Mouse (Mus musculus): ENCODE measurements around the gene Renbp. TPM values are rescaled to one million over a fixed set of nuclear protein-coding genes. Genes with fewer than 3 reads are reported as not detected.
A peak's percentile ranks its signal among the peaks of the same experiment; 100 is the strongest.

Gene Renbp
- 13.7 and 16.1 TPM in 2 replicates for polyA plus RNA-seq (2012; rRNA removed)

DNA sequence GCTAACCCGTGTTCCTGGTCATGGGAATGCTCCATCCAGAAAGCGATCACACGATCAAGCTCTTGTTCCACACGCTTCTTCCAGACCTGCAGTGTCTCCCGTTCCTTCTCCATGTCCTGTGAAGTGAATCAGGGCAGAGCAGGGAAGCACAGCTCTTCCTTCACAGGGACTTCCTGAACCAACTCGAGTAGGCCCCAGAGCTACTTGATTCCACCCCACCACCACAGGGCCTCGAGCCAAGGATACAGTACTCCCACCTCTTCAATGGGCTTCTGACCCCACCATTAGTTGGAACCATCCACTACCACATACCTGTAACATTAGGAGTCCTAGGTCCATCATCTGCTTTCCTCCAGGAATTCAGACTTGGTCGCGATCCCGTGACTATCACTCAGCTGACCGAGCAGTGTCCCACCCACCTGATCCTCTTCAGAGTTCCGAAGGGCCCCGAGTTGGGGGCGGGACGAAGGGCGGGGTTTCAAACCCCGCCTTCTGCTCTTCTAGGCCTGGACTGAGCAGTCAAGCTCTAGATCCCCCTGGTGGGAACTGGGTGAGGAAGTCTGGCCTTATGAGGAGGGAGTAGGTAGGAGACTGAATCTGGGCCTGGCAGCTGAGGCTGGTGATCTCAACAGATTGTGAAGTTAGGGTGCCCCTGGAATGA is at the start of gene Renbp:
Renbp (minus strand) TSS at position 449 of the 661 bp plus-strand sequence.
- H3K27me3 ChIP-seq (ENCODE audit: control insufficient read depth, insufficient read depth, low read length) = no peaks in the 10 kb centered on the region
- no peak within 1 kb of the TSS for H3K27ac ChIP-seq (ENCODE audit: control insufficient read depth, insufficient read depth, low read length)
- no peaks in the 10 kb centered on the region for H3K36me3 ChIP-seq (ENCODE audit: control insufficient read depth, insufficient read depth, low read length)
- peaks cover 8% of the 10 kb centered on the region for H3K4me1 ChIP-seq (replicated peaks; ENCODE audit: control insufficient read depth, insufficient read depth, low read length)
- peak; percentile 45 for DNase-seq
- WGBS = 29% methylated on average over 17 of the region's 17 CpGs
- peak within 1 kb of the TSS; percentile 40; the same call in 1 of the 2 replicates for H3K4me3 ChIP-seq (ENCODE audit: control insufficient read depth, insufficient read depth, low read length)
- TF ChIP-seq CTCF (IDR thresholded peaks at IDR 0.05; ENCODE audit: borderline replicate concordance, control insufficient read depth, extremely low read depth, insufficient read depth, low read length, poor library complexity) = no peak

DNA sequence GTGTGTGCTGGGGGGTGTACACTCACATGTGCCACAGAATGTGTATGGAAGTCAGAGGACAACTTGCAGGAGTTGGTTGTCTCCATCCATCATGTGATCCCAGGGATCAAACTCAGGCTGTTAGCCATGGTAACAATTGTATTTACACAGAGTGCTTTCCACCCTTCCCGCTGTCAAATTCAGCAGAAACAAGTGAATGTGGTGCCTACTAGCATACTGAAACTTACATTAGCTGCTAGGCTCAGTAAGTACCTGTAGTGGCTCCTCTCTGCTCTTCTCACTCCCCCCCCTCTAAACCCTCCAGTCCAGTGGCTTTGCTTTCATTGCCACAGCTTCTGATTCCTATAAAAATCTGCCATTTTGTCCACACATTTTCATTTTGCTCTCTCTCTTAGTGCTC is 47.1 kb upstream of the Renbp start:
- 100% methylated on average over 1 of the region's 1 CpGs for WGBS
- Histone ChIP-seq H3K27me3 (ENCODE audit: control insufficient read depth, insufficient read depth, low read length) (no peaks in the 10 kb centered on the region), H3K36me3 (ENCODE audit: control insufficient read depth, insufficient read depth, low read length) (no peaks in the 10 kb centered on the region), H3K4me3 (ENCODE audit: control insufficient read depth, insufficient read depth, low read length) (no peak overlapping the region), H3K27ac (ENCODE audit: control insufficient read depth, insufficient read depth, low read length) (no peak overlapping the region), H3K4me1 (replicated peaks; ENCODE audit: control insufficient read depth, insufficient read depth, low read length) (no peaks in the 10 kb centered on the region)
- DNase-seq = no peak
- TF ChIP-seq POLR2A (IDR thresholded peaks at IDR 0.05; ENCODE audit: control insufficient read depth, extremely low read depth, insufficient read depth, low read length, poor library complexity) = no peak

GRCm38 (mm10) chrX:73976283-73976682 is 45.6 kb upstream of the Renbp start:
- no peak for DNase-seq
- 93% methylated on average over 2 of the region's 2 CpGs for WGBS
- H3K36me3 ChIP-seq (ENCODE audit: control insufficient read depth, insufficient read depth, low read length) = no peaks in the 10 kb centered on the region
- no peak overlapping the region for H3K4me3 ChIP-seq (ENCODE audit: control insufficient read depth, insufficient read depth, low read length)
- H3K27me3 ChIP-seq (ENCODE audit: control insufficient read depth, insufficient read depth, low read length) = no peaks in the 10 kb centered on the region
- no peak overlapping the region for H3K27ac ChIP-seq (ENCODE audit: control insufficient read depth, insufficient read depth, low read length)
- no peaks in the 10 kb centered on the region for H3K4me1 ChIP-seq (replicated peaks; ENCODE audit: control insufficient read depth, insufficient read depth, low read length)
- TF ChIP-seq CTCF (IDR thresholded peaks at IDR 0.05; ENCODE audit: borderline replicate concordance, control insufficient read depth, extremely low read depth, insufficient read depth, low read length, poor library complexity) (no peak), POLR2A (IDR thresholded peaks at IDR 0.05; ENCODE audit: control insufficient read depth, extremely low read depth, insufficient read depth, low read length, poor library complexity) (no peak)

GRCm38 (mm10) chrX:73972774-73973173 is 42.1 kb upstream of the Renbp start:
- no peak for DNase-seq
- H3K36me3 ChIP-seq (ENCODE audit: control insufficient read depth, insufficient read depth, low read length) = no peaks in the 10 kb centered on the region
- H3K27ac ChIP-seq (ENCODE audit: control insufficient read depth, insufficient read depth, low read length) = no peak overlapping the region
- no peaks in the 10 kb centered on the region for H3K27me3 ChIP-seq (ENCODE audit: control insufficient read depth, insufficient read depth, low read length)
- TF ChIP-seq CTCF (IDR thresholded peaks at IDR 0.05; ENCODE audit: borderline replicate concordance, control insufficient read depth, extremely low read depth, insufficient read depth, low read length, poor library complexity) = no peak
- no peak for TF ChIP-seq POLR2A (IDR thresholded peaks at IDR 0.05; ENCODE audit: control insufficient read depth, extremely low read depth, insufficient read depth, low read length, poor library complexity)
- H3K4me1 ChIP-seq (replicated peaks; ENCODE audit: control insufficient read depth, insufficient read depth, low read length) = no peaks in the 10 kb centered on the region
- WGBS = 78% methylated on average over 4 of the region's 4 CpGs
- H3K4me3 ChIP-seq (ENCODE audit: control insufficient read depth, insufficient read depth, low read length) = no peak overlapping the region

- Histone ChIP-seq H3K27me3 (ENCODE audit: control insufficient read depth, insufficient read depth, low read length) (no peaks in the 10 kb centered on the region), H3K4me1 (replicated peaks; ENCODE audit: control insufficient read depth, insufficient read depth, low read length) (no peaks in the 10 kb centered on the region), H3K36me3 (ENCODE audit: control insufficient read depth, insufficient read depth, low read length) (no peaks in the 10 kb centered on the region), H3K4me3 (ENCODE audit: control insufficient read depth, insufficient read depth, low read length) (no peak overlapping the region), H3K27ac (ENCODE audit: control insufficient read depth, insufficient read depth, low read length) (no peak overlapping the region)
- TF ChIP-seq POLR2A (IDR thresholded peaks at IDR 0.05; ENCODE audit: control insufficient read depth, extremely low read depth, insufficient read depth, low read length, poor library complexity) = no peak
- no peak for TF ChIP-seq CTCF (IDR thresholded peaks at IDR 0.05; ENCODE audit: borderline replicate concordance, control insufficient read depth, extremely low read depth, insufficient read depth, low read length, poor library complexity)
- no peak for DNase-seq
Observed at GRCm38 (mm10) chrX:73970781-73971180, 40.1 kb upstream of the Renbp start.

GRCm38 (mm10) chrX:73969729-73970128 is 39.1 kb upstream of the Renbp start:
- H3K36me3 ChIP-seq (ENCODE audit: control insufficient read depth, insufficient read depth, low read length) = no peaks in the 10 kb centered on the region
- no peak overlapping the region for H3K27ac ChIP-seq (ENCODE audit: control insufficient read depth, insufficient read depth, low read length)
- H3K4me3 ChIP-seq (ENCODE audit: control insufficient read depth, insufficient read depth, low read length) = no peak overlapping the region
- TF ChIP-seq POLR2A (IDR thresholded peaks at IDR 0.05; ENCODE audit: control insufficient read depth, extremely low read depth, insufficient read depth, low read length, poor library complexity) (no peak), CTCF (IDR thresholded peaks at IDR 0.05; ENCODE audit: borderline replicate concordance, control insufficient read depth, extremely low read depth, insufficient read depth, low read length, poor library complexity) (no peak)
- no peak for DNase-seq
- H3K27me3 ChIP-seq (ENCODE audit: control insufficient read depth, insufficient read depth, low read length) = no peaks in the 10 kb centered on the region
- 100% methylated on average over 2 of the region's 2 CpGs for WGBS
- peaks cover 1% of the 10 kb centered on the region for H3K4me1 ChIP-seq (replicated peaks; ENCODE audit: control insufficient read depth, insufficient read depth, low read length)

DNA sequence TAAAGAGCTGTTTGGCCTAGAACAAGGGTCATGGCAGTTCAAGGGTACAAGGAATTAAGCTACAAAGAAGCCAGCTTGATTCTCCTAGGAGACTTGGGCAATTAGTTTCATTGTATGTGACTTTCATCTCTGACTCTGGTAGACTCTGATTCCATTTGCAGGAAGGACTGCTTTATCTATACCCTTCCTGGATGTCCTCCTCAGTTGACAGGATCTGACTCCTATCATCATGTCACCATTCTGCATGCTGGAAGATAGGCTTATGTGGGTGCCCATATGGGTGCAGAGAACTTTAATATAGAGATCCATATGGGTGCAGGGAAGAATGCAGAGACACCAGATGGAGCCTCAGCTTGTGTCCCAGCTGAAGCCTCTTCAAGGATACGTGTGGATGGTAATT is 38.5 kb upstream of the Renbp start:
- Histone ChIP-seq H3K4me1 (replicated peaks; ENCODE audit: control insufficient read depth, insufficient read depth, low read length) (peaks cover 7% of the 10 kb centered on the region), H3K4me3 (ENCODE audit: control insufficient read depth, insufficient read depth, low read length) (no peak overlapping the region), H3K27me3 (ENCODE audit: control insufficient read depth, insufficient read depth, low read length) (no peaks in the 10 kb centered on the region), H3K36me3 (ENCODE audit: control insufficient read depth, insufficient read depth, low read length) (no peaks in the 10 kb centered on the region), H3K27ac (ENCODE audit: control insufficient read depth, insufficient read depth, low read length) (no peak overlapping the region)
- DNase-seq = no peak
- no peak for TF ChIP-seq POLR2A (IDR thresholded peaks at IDR 0.05; ENCODE audit: control insufficient read depth, extremely low read depth, insufficient read depth, low read length, poor library complexity)
- no peak for TF ChIP-seq CTCF (IDR thresholded peaks at IDR 0.05; ENCODE audit: borderline replicate concordance, control insufficient read depth, extremely low read depth, insufficient read depth, low read length, poor library complexity)
- 96% methylated on average over 1 of the region's 1 CpGs for WGBS
